Mouse (Mus musculus) embryonic facial prominence, embryonic 11.5 days (tissue): Measurements from ENCODE around the gene Aplf. TPM values are rescaled to one million over a fixed set of nuclear protein-coding genes. Genes with fewer than 3 reads are reported as not detected.
A peak's percentile ranks its signal among the peaks of the same experiment; 100 is the strongest.

ENCODE experiments used
- ATAC-seq: fragments of 200-750 bp; cut with Nextera tagmentation; replicated peaks from 2 replicates; pipeline ENCODE4 v1.8.0; 2017; ENCODE audit warnings: low read depth; ENCODE audit not compliant: insufficient number of reproducible peaks, low FRiP score, low TSS enrichment
- DNase-seq: peaks from one replicate; pipeline ENCODE4 v3.0.0-alpha.2; 2015; ENCODE audit warnings: low spot score
- H3K27ac ChIP-seq: fragments of 300-500 bp; sonication (generic); replicated peaks from 2 replicates; pipeline ENCODE4 v1.5.1; 2014; ENCODE audit warnings: mild to moderate bottlenecking, low read depth, low read length, control low read depth
- H3K27me3 ChIP-seq: fragments of 300-500 bp; sonication (generic); 2 replicates; pipeline ENCODE4 v1.6.1; 2014; ENCODE audit warnings: mild to moderate bottlenecking, low read length, moderate library complexity, mixed read lengths; ENCODE audit not compliant: control insufficient read depth, insufficient read depth
- H3K36me3 ChIP-seq: fragments of 300-500 bp; sonication (generic); replicated peaks from 2 replicates; pipeline ENCODE4 v1.6.1; 2014; ENCODE audit warnings: low read depth, mild to moderate bottlenecking, low read length, moderate library complexity, mixed read lengths; ENCODE audit not compliant: control insufficient read depth, insufficient read depth
- H3K4me1 ChIP-seq: fragments of 300-500 bp; sonication (generic); 2 replicates; pipeline ENCODE4 v1.6.1; 2014; ENCODE audit warnings: low read length, mixed read lengths; ENCODE audit not compliant: control insufficient read depth, insufficient read depth
- H3K4me2 ChIP-seq: fragments of 300-500 bp; sonication (generic); 2 replicates; pipeline ENCODE4 v1.6.1; 2014; ENCODE audit warnings: low read depth, mild to moderate bottlenecking, control low read depth, low read length, moderate library complexity
- H3K4me3 ChIP-seq: fragments of 300-500 bp; sonication (generic); 2 replicates; pipeline ENCODE4 v1.5.1; 2014; ENCODE audit warnings: low read depth, low read length, control low read depth
- H3K9ac ChIP-seq: fragments of 300-500 bp; sonication (generic); replicated peaks from 2 replicates; pipeline ENCODE4 v1.6.1; 2014; ENCODE audit warnings: mild to moderate bottlenecking, control low read depth, low read length
- H3K9me3 ChIP-seq: fragments of 300-500 bp; sonication (generic); replicated peaks from 2 replicates; pipeline ENCODE4 v1.6.1; 2016; ENCODE audit warnings: mild to moderate bottlenecking, low read length, inconsistent platforms, mixed read lengths; ENCODE audit not compliant: control insufficient read depth
- WGBS: fragments of 180-500 bp; shearing (Covaris S2); extraction: QIAGEN DNeasy Blood & Tissue Kit; methylation state at CpG from one replicate; pipeline ENCODE4 v1.1.7; 2014; 5-methylcytosine and 5-hydroxymethylcytosine counted together
- polyA plus RNA-seq: library from polyadenylated mRNA; unstranded; fragments of >200 nt; fragmentation: Nextera tagmentation; extraction: Ambion mirVana; gene quantifications from 2 replicates; pipeline ENCODE4 v1.2.1, GENCODE M21; 2014

Gene Aplf
- polyA plus RNA-seq, 1 experiment from 2014 or later = 20.3 TPM

GRCm38 (mm10) chr6:87621281-87621680, 50.7 kb downstream of the Aplf start:
- Histone ChIP-seq H3K4me1 (no peaks in the 10 kb centered on the region), H3K9me3 (no peaks in the 10 kb centered on the region), H3K4me3 (no peak overlapping the region), H3K36me3 (no peaks in the 10 kb centered on the region), H3K4me2 (no peak overlapping the region), H3K9ac (no peak overlapping the region), H3K27ac (no peak overlapping the region), H3K27me3 (no peaks in the 10 kb centered on the region)
- ATAC-seq (no peak), DNase-seq (no peak)
- 76% methylated on average over 3 of the region's 3 CpGs for WGBS

- no peak overlapping the region for H3K9ac ChIP-seq
- DNase-seq (no peak), ATAC-seq (no peak)
These were observed 54.0 kb downstream of the Aplf start for GRCm38 (mm10) chr6:87618021-87618420.

GRCm38 (mm10) chr6:87615696-87616083, 56.3 kb downstream of the Aplf start:
- Histone ChIP-seq H3K36me3 (no peaks in the 10 kb centered on the region), H3K4me1 (no peaks in the 10 kb centered on the region), H3K4me3 (no peak overlapping the region), H3K27me3 (no peaks in the 10 kb centered on the region), H3K4me2 (no peak overlapping the region), H3K9me3 (no peaks in the 10 kb centered on the region), H3K9ac (no peak overlapping the region), H3K27ac (no peak overlapping the region)
- DNase-seq = peak; percentile 38
- ATAC-seq = no peak
- WGBS = 83% methylated on average over 14 of the region's 14 CpGs

More at GRCm38 (mm10) chr6:87618021-87618420, 54.0 kb downstream of the Aplf start:
- Histone ChIP-seq H3K9me3 (no peaks in the 10 kb centered on the region), H3K27me3 (no peaks in the 10 kb centered on the region), H3K27ac (no peak overlapping the region), H3K4me2 (no peak overlapping the region), H3K4me3 (no peak overlapping the region), H3K36me3 (no peaks in the 10 kb centered on the region), H3K4me1 (no peaks in the 10 kb centered on the region)
- 72% methylated on average over 8 of the region's 8 CpGs for WGBS

GRCm38 (mm10) chr6:87614794-87615695, 56.9 kb downstream of the Aplf start:
- peak; percentile 66 for DNase-seq
- H3K4me2 ChIP-seq = no peak overlapping the region

GRCm38 (mm10) chr6:87599825-87600224, 72.2 kb downstream of the Aplf start:
- Histone ChIP-seq H3K27me3 (no peaks in the 10 kb centered on the region), H3K4me1 (no peaks in the 10 kb centered on the region), H3K9me3 (no peaks in the 10 kb centered on the region), H3K27ac (no peak overlapping the region), H3K4me3 (no peak overlapping the region), H3K9ac (no peak overlapping the region), H3K36me3 (no peaks in the 10 kb centered on the region), H3K4me2 (no peak overlapping the region)
- no peak for ATAC-seq
- DNase-seq = no peak

More at GRCm38 (mm10) chr6:87614794-87615695, 56.9 kb downstream of the Aplf start:
- H3K9me3 ChIP-seq = no peaks in the 10 kb centered on the region
- no peak overlapping the region for H3K4me3 ChIP-seq
- no peaks in the 10 kb centered on the region for H3K36me3 ChIP-seq
- no peak overlapping the region for H3K9ac ChIP-seq
- no peaks in the 10 kb centered on the region for H3K4me1 ChIP-seq
- H3K27ac ChIP-seq = no peak overlapping the region
- no peak for ATAC-seq
- 40% methylated on average over 11 of the region's 11 CpGs for WGBS
- H3K27me3 ChIP-seq = no peaks in the 10 kb centered on the region

GRCm38 (mm10) chr6:87597116-87597833, 74.7 kb downstream of the Aplf start:
- no peak overlapping the region for H3K4me3 ChIP-seq
- no peaks in the 10 kb centered on the region for H3K36me3 ChIP-seq
- DNase-seq = peak; percentile 26
- no peak overlapping the region for H3K27ac ChIP-seq
- WGBS = 41% methylated on average over 10 of the region's 10 CpGs
- no peak overlapping the region for H3K9ac ChIP-seq
- peak; percentile 76 for ATAC-seq
- H3K27me3 ChIP-seq = no peaks in the 10 kb centered on the region
- no peaks in the 10 kb centered on the region for H3K9me3 ChIP-seq
- no peaks in the 10 kb centered on the region for H3K4me1 ChIP-seq
- H3K4me2 ChIP-seq = no peak overlapping the region

- no peak overlapping the region for H3K27ac ChIP-seq
- WGBS = 79% methylated on average over 6 of the region's 6 CpGs
- H3K9ac ChIP-seq = no peak overlapping the region
- no peak overlapping the region for H3K4me2 ChIP-seq
- ATAC-seq = no peak
- H3K9me3 ChIP-seq = no peaks in the 10 kb centered on the region
- no peaks in the 10 kb centered on the region for H3K4me1 ChIP-seq
- no peak for DNase-seq
- no peak overlapping the region for H3K4me3 ChIP-seq
- H3K36me3 ChIP-seq = no peaks in the 10 kb centered on the region
- H3K27me3 ChIP-seq = peaks cover 3% of the 10 kb centered on the region; the same call in 1 of the 2 replicates
These were observed 77.8 kb downstream of the Aplf start for GRCm38 (mm10) chr6:87594188-87594587.
